Mouse (Mus musculus) neural tube, embryonic 14.5 days (tissue): ENCODE measurements at regions not wholly inside any gene's neighbourhood (a gene's known extent, or its start where the extent isn't known, plus 50 kb on each side); places are given as distances from the start of the nearest gene placed in this dataset.
A peak's percentile ranks its signal among the peaks of the same experiment; 100 is the strongest.

Experiments
- ATAC-seq: fragments of 200-750 bp; cut with Nextera tagmentation; 2 replicates; pipeline ENCODE4 v1.8.0; 2017; ENCODE audit warnings: low read depth, mild to moderate bottlenecking, moderate TSS enrichment, moderate library complexity
- H3K27ac ChIP-seq: fragments of 300-500 bp; sonication (generic); 2 replicates; pipeline ENCODE4 v1.5.1; 2014; ENCODE audit warnings: low read depth, mild to moderate bottlenecking, control low read depth, low read length, moderate library complexity, mixed read lengths
- H3K27me3 ChIP-seq: fragments of 300-500 bp; sonication (generic); 2 replicates; pipeline ENCODE4 v1.6.1; 2014; ENCODE audit warnings: low read length; ENCODE audit not compliant: control insufficient read depth, insufficient read depth
- H3K36me3 ChIP-seq: fragments of 300-500 bp; sonication (generic); 2 replicates; pipeline ENCODE4 v1.6.1; 2014; ENCODE audit warnings: low read length, mixed read lengths; ENCODE audit not compliant: control insufficient read depth, insufficient read depth
- H3K4me1 ChIP-seq: fragments of 300-500 bp; sonication (generic); 2 replicates; pipeline ENCODE4 v1.6.1; 2014; ENCODE audit warnings: low read length; ENCODE audit not compliant: control insufficient read depth, insufficient read depth
- H3K4me2 ChIP-seq: fragments of 300-500 bp; sonication (generic); 2 replicates; pipeline ENCODE4 v1.6.1; 2014; ENCODE audit warnings: mild to moderate bottlenecking, low read depth, low read length, control low read depth
- H3K4me3 ChIP-seq: fragments of 300-500 bp; sonication (generic); 2 replicates; pipeline ENCODE4 v1.5.1; 2014; ENCODE audit warnings: low read depth, low read length, control low read depth, mixed read lengths
- H3K9ac ChIP-seq: fragments of 300-500 bp; sonication (generic); replicated peaks from 2 replicates; pipeline ENCODE4 v1.6.1; 2014; ENCODE audit warnings: low read depth, mild to moderate bottlenecking, control low read depth, low read length, mixed read lengths
- H3K9me3 ChIP-seq: fragments of 300-500 bp; sonication (generic); 2 replicates; pipeline ENCODE4 v1.6.1; 2016; ENCODE audit warnings: low read length; ENCODE audit not compliant: control insufficient read depth
- WGBS: fragments of 180-500 bp; shearing (Covaris S2); extraction: QIAGEN DNeasy Blood & Tissue Kit; methylation state at CpG from one replicate; pipeline ENCODE4 v1.1.7; 2014; 5-methylcytosine and 5-hydroxymethylcytosine counted together

- H3K27me3 ChIP-seq = no peaks in the 10 kb centered on the region
- no peaks in the 10 kb centered on the region for H3K36me3 ChIP-seq
- no peak for ATAC-seq
- no peak overlapping the region for H3K27ac ChIP-seq
- no peak overlapping the region for H3K9ac ChIP-seq
- 62% methylated on average over 5 of the region's 5 CpGs for WGBS
- no peak overlapping the region for H3K4me3 ChIP-seq
- peaks cover 9% of the 10 kb centered on the region; the same call in 1 of the 2 replicates for H3K4me1 ChIP-seq
- H3K4me2 ChIP-seq = no peak overlapping the region
- no peaks in the 10 kb centered on the region for H3K9me3 ChIP-seq
Measured at GRCm38 (mm10) chr6:95999441-95999840, 113.5 kb upstream of the Fam19a1 start.

- H3K27ac ChIP-seq = no peak overlapping the region
- peaks cover 9% of the 10 kb centered on the region; the same call in 1 of the 2 replicates for H3K4me1 ChIP-seq
- no peak overlapping the region for H3K4me3 ChIP-seq
- no peak overlapping the region for H3K9ac ChIP-seq
- H3K9me3 ChIP-seq = no peaks in the 10 kb centered on the region
- no peaks in the 10 kb centered on the region for H3K36me3 ChIP-seq
- no peak overlapping the region for H3K4me2 ChIP-seq
- H3K27me3 ChIP-seq = no peaks in the 10 kb centered on the region
- WGBS = 34% methylated on average over 10 of the region's 10 CpGs
- ATAC-seq = peak; percentile 71; the same call in 1 of the 2 replicates
Measured at GRCm38 (mm10) chr6:96000011-96000476, 112.9 kb upstream of the Fam19a1 start.

GRCm38 (mm10) chr6:96011299-96011698, 101.7 kb upstream of the Fam19a1 start:
- no peaks in the 10 kb centered on the region for H3K27me3 ChIP-seq
- ATAC-seq = no peak
- H3K9me3 ChIP-seq = no peaks in the 10 kb centered on the region
- no peak overlapping the region for H3K4me3 ChIP-seq
- 78% methylated on average over 5 of the region's 5 CpGs for WGBS
- H3K4me2 ChIP-seq = no peak overlapping the region
- no peaks in the 10 kb centered on the region for H3K4me1 ChIP-seq
- no peak overlapping the region for H3K27ac ChIP-seq
- no peak overlapping the region for H3K9ac ChIP-seq
- H3K36me3 ChIP-seq = no peaks in the 10 kb centered on the region

GRCm38 (mm10) chr6:96028022-96028704, 84.8 kb upstream of the Fam19a1 start:
- Histone ChIP-seq H3K4me2 (no peak overlapping the region), H3K9me3 (no peaks in the 10 kb centered on the region), H3K4me1 (no peaks in the 10 kb centered on the region), H3K4me3 (no peak overlapping the region), H3K27me3 (no peaks in the 10 kb centered on the region), H3K36me3 (no peaks in the 10 kb centered on the region), H3K27ac (no peak overlapping the region), H3K9ac (no peak overlapping the region)
- 65% methylated on average over 7 of the region's 7 CpGs for WGBS
- ATAC-seq = no peak

GRCm38 (mm10) chr6:96043711-96044110, 69.2 kb upstream of the Fam19a1 start:
- H3K9me3 ChIP-seq = no peaks in the 10 kb centered on the region
- H3K4me1 ChIP-seq = no peaks in the 10 kb centered on the region
- H3K4me3 ChIP-seq = no peak overlapping the region
- H3K9ac ChIP-seq = no peak overlapping the region
- no peak for ATAC-seq
- H3K27me3 ChIP-seq = no peaks in the 10 kb centered on the region
- no peak overlapping the region for H3K4me2 ChIP-seq
- no peak overlapping the region for H3K27ac ChIP-seq
- 31% methylated on average over 4 of the region's 4 CpGs for WGBS
- H3K36me3 ChIP-seq = no peaks in the 10 kb centered on the region

GRCm38 (mm10) chr6:96053476-96053875, 59.5 kb upstream of the Fam19a1 start:
- ATAC-seq = no peak
- 94% methylated on average over 4 of the region's 4 CpGs for WGBS
- Histone ChIP-seq H3K4me2 (no peak overlapping the region), H3K4me1 (no peaks in the 10 kb centered on the region), H3K4me3 (no peak overlapping the region), H3K36me3 (no peaks in the 10 kb centered on the region), H3K9me3 (no peaks in the 10 kb centered on the region), H3K27me3 (no peaks in the 10 kb centered on the region), H3K9ac (no peak overlapping the region), H3K27ac (no peak overlapping the region)

- H3K36me3 ChIP-seq = no peaks in the 10 kb centered on the region
- no peak for ATAC-seq
- H3K27me3 ChIP-seq = no peaks in the 10 kb centered on the region
- no peak overlapping the region for H3K4me2 ChIP-seq
- no peak overlapping the region for H3K4me3 ChIP-seq
- H3K9ac ChIP-seq = no peak overlapping the region
- H3K9me3 ChIP-seq = no peaks in the 10 kb centered on the region
- WGBS = 86% methylated on average over 2 of the region's 2 CpGs
- no peaks in the 10 kb centered on the region for H3K4me1 ChIP-seq
- no peak overlapping the region for H3K27ac ChIP-seq
Measured at GRCm38 (mm10) chr6:96057011-96057410, 55.9 kb upstream of the Fam19a1 start.

GRCm38 (mm10) chr6:96057575-96058159, 55.3 kb upstream of the Fam19a1 start:
- no peak for ATAC-seq
- Histone ChIP-seq H3K27ac (no peak overlapping the region), H3K27me3 (no peaks in the 10 kb centered on the region), H3K4me2 (no peak overlapping the region), H3K4me3 (no peak overlapping the region), H3K9ac (no peak overlapping the region), H3K9me3 (no peaks in the 10 kb centered on the region), H3K4me1 (no peaks in the 10 kb centered on the region), H3K36me3 (no peaks in the 10 kb centered on the region)
- WGBS = 94% methylated on average over 5 of the region's 5 CpGs

- WGBS = 85% methylated on average over 1 of the region's 1 CpGs
- no peak for ATAC-seq
- H3K36me3 ChIP-seq = no peaks in the 10 kb centered on the region
- H3K9ac ChIP-seq = no peak overlapping the region
- H3K27me3 ChIP-seq = no peaks in the 10 kb centered on the region
- H3K4me1 ChIP-seq = no peaks in the 10 kb centered on the region
- no peak overlapping the region for H3K27ac ChIP-seq
- no peak overlapping the region for H3K4me3 ChIP-seq
- no peaks in the 10 kb centered on the region for H3K9me3 ChIP-seq
- H3K4me2 ChIP-seq = no peak overlapping the region
Measured at GRCm38 (mm10) chr6:96061979-96062378, 51.0 kb upstream of the Fam19a1 start.
